Mouse (Mus musculus) intestine, embryonic 14.5 days (tissue): ENCODE data around the gene Nudcd3. TPM values are rescaled to one million over a fixed set of nuclear protein-coding genes. Genes with fewer than 3 reads are reported as not detected.
"Not testable (repeated sequence)": the region's sequence is repeated elsewhere in the genome, so short reads cannot be mapped to it uniquely, and the experiment has no call there.

Experiments
- ATAC-seq: fragments of 200-750 bp; cut with Nextera tagmentation; replicated peaks from 2 replicates; pipeline ENCODE4 v1.8.0; 2017; ENCODE audit warnings: low read depth, moderate number of reproducible peaks, moderate TSS enrichment, moderate library complexity; ENCODE audit not compliant: low FRiP score, low TSS enrichment
- DNase-seq: peaks from one replicate; pipeline ENCODE4 v3.0.0-alpha.2; 2018; ENCODE audit warnings: low spot score
- H3K27ac ChIP-seq: fragments of 300-500 bp; sonication (generic); 2 replicates; pipeline ENCODE4 v1.5.1; 2014; ENCODE audit warnings: low read depth, mild to moderate bottlenecking, control low read depth
- H3K27me3 ChIP-seq: fragments of 300-500 bp; sonication (generic); replicated peaks from 2 replicates; pipeline ENCODE4 v1.6.1; 2014; ENCODE audit warnings: low read length, control low read depth; ENCODE audit not compliant: control insufficient read depth, insufficient read depth
- H3K36me3 ChIP-seq: fragments of 300-500 bp; sonication (generic); 2 replicates; pipeline ENCODE4 v1.6.1; 2014; ENCODE audit warnings: low read length, control low read depth; ENCODE audit not compliant: control insufficient read depth, insufficient read depth
- H3K4me1 ChIP-seq: fragments of 300-500 bp; sonication (generic); replicated peaks from 2 replicates; pipeline ENCODE4 v1.6.1; 2014; ENCODE audit warnings: low read length, control low read depth, mixed read lengths; ENCODE audit not compliant: control insufficient read depth, insufficient read depth
- H3K4me2 ChIP-seq: fragments of 300-500 bp; sonication (generic); 2 replicates; pipeline ENCODE4 v1.6.1; 2014; ENCODE audit warnings: low read length
- H3K4me3 ChIP-seq: fragments of 300-500 bp; sonication (generic); 2 replicates; pipeline ENCODE4 v1.5.1; 2014; ENCODE audit warnings: low read depth, low read length, control low read depth, mixed read lengths
- H3K9ac ChIP-seq: fragments of 300-500 bp; sonication (generic); 2 replicates; pipeline ENCODE4 v1.6.1; 2014; ENCODE audit warnings: mild to moderate bottlenecking, low read length
- H3K9me3 ChIP-seq: fragments of 300-500 bp; sonication (generic); 2 replicates; pipeline ENCODE4 v1.6.1; 2016; ENCODE audit warnings: low read length, control low read depth; ENCODE audit not compliant: control insufficient read depth
- WGBS: fragments of 180-500 bp; shearing (Covaris S2); extraction: QIAGEN DNeasy Blood & Tissue Kit; methylation state at CpG from one replicate; pipeline ENCODE4 v1.1.7; 2014; 5-methylcytosine and 5-hydroxymethylcytosine counted together
- polyA plus RNA-seq: library from polyadenylated mRNA; unstranded; fragments of >200 nt; fragmentation: Nextera tagmentation; extraction: Ambion mirVana; gene quantifications from 2 replicates; pipeline ENCODE4 v1.2.1, GENCODE M21; 2014

The Nudcd3 gene
- polyA plus RNA-seq, 1 experiment from 2014 or later: 37.8 TPM

GRCm38 (mm10) chr11:6108296-6108695, 91.9 kb downstream of the Nudcd3 start:
- no peaks in the 10 kb centered on the region for H3K9me3 ChIP-seq
- no peak overlapping the region for H3K9ac ChIP-seq
- no peak for ATAC-seq
- no peak overlapping the region for H3K4me3 ChIP-seq
- H3K36me3 ChIP-seq: peaks cover 75% of the 10 kb centered on the region
- 97% methylated on average over 5 of the region's 5 CpGs for WGBS
- H3K27me3 ChIP-seq: no peaks in the 10 kb centered on the region
- H3K4me2 ChIP-seq: no peak overlapping the region
- no peak overlapping the region for H3K27ac ChIP-seq
- DNase-seq: no peak
- no peaks in the 10 kb centered on the region for H3K4me1 ChIP-seq

GRCm38 (mm10) chr11:6107722-6108121, 92.5 kb downstream of the Nudcd3 start:
- DNase-seq (no peak), ATAC-seq (no peak)
- H3K4me3 ChIP-seq: no peak overlapping the region
- H3K36me3 ChIP-seq: peaks cover 69% of the 10 kb centered on the region
- H3K9me3 ChIP-seq: no peaks in the 10 kb centered on the region
- no peak overlapping the region for H3K27ac ChIP-seq
- no peak overlapping the region for H3K4me2 ChIP-seq
- H3K9ac ChIP-seq: no peak overlapping the region
- H3K4me1 ChIP-seq: no peaks in the 10 kb centered on the region
- no peaks in the 10 kb centered on the region for H3K27me3 ChIP-seq
- 86% methylated on average over 3 of the region's 3 CpGs for WGBS

- 87% methylated on average over 5 of the region's 5 CpGs for WGBS
- no peak overlapping the region for H3K4me2 ChIP-seq
- H3K27me3 ChIP-seq: no peaks in the 10 kb centered on the region
- H3K9ac ChIP-seq: no peak overlapping the region
- H3K9me3 ChIP-seq: no peaks in the 10 kb centered on the region
- no peaks in the 10 kb centered on the region for H3K4me1 ChIP-seq
- H3K36me3 ChIP-seq: peaks cover 41% of the 10 kb centered on the region
- DNase-seq (no peak), ATAC-seq (no peak)
- H3K27ac ChIP-seq: no peak overlapping the region
- H3K4me3 ChIP-seq: no peak overlapping the region
These were observed 95.5 kb downstream of the Nudcd3 start for GRCm38 (mm10) chr11:6104734-6105133.

GRCm38 (mm10) chr11:6096637-6097036, 103.6 kb downstream of the Nudcd3 start:
- not testable (repeated sequence) for H3K27ac ChIP-seq, ATAC-seq, H3K9ac ChIP-seq, H3K4me1 ChIP-seq, H3K27me3 ChIP-seq, H3K9me3 ChIP-seq, H3K4me3 ChIP-seq, H3K36me3 ChIP-seq, H3K4me2 ChIP-seq, DNase-seq
- WGBS: 96% methylated on average over 2 of the region's 3 CpGs

GRCm38 (mm10) chr11:6086991-6087390, 113.2 kb downstream of the Nudcd3 start:
- Histone ChIP-seq H3K4me1 (no peaks in the 10 kb centered on the region), H3K27ac (no peak overlapping the region), H3K36me3 (no peaks in the 10 kb centered on the region), H3K27me3 (no peaks in the 10 kb centered on the region), H3K4me3 (no peak overlapping the region), H3K9me3 (no peaks in the 10 kb centered on the region), H3K4me2 (no peak overlapping the region), H3K9ac (no peak overlapping the region)
- 61% methylated on average over 4 of the region's 4 CpGs for WGBS
- no peak for ATAC-seq
- DNase-seq: no peak

- 79% methylated on average over 2 of the region's 2 CpGs for WGBS
These were observed 121.5 kb downstream of the Nudcd3 start for GRCm38 (mm10) chr11:6078737-6079136.

GRCm38 (mm10) chr11:6075618-6076066, 124.6 kb downstream of the Nudcd3 start:
- no peak overlapping the region for H3K9ac ChIP-seq
- no peak overlapping the region for H3K4me2 ChIP-seq
- DNase-seq: no peak
- H3K4me1 ChIP-seq: no peaks in the 10 kb centered on the region
- no peaks in the 10 kb centered on the region for H3K27me3 ChIP-seq
- H3K9me3 ChIP-seq: no peaks in the 10 kb centered on the region
- no peak for ATAC-seq
- H3K4me3 ChIP-seq: no peak overlapping the region
- H3K36me3 ChIP-seq: no peaks in the 10 kb centered on the region
- 67% methylated on average over 8 of the region's 8 CpGs for WGBS
- H3K27ac ChIP-seq: no peak overlapping the region

More at GRCm38 (mm10) chr11:6078737-6079136, 121.5 kb downstream of the Nudcd3 start:
- Histone ChIP-seq H3K4me1 (no peaks in the 10 kb centered on the region), H3K27me3 (no peaks in the 10 kb centered on the region), H3K36me3 (no peaks in the 10 kb centered on the region), H3K9me3 (no peaks in the 10 kb centered on the region), H3K9ac (no peak overlapping the region), H3K4me3 (no peak overlapping the region), H3K4me2 (no peak overlapping the region), H3K27ac (no peak overlapping the region)
- DNase-seq (no peak), ATAC-seq (no peak)

GRCm38 (mm10) chr11:6068181-6068957, 131.8 kb downstream of the Nudcd3 start:
- Histone ChIP-seq H3K27me3 (peaks cover 64% of the 10 kb centered on the region), H3K27ac (no peak overlapping the region), H3K4me3 (no peak overlapping the region), H3K9me3 (no peaks in the 10 kb centered on the region), H3K4me2 (0 out of 2 replicates have a peak overlapping the region, but pooled peaks have one; percentile 15), H3K9ac (no peak overlapping the region), H3K36me3 (no peaks in the 10 kb centered on the region), H3K4me1 (peaks cover 5% of the 10 kb centered on the region; the same call in 1 of the 2 replicates)
- DNase-seq (no peak), ATAC-seq (no peak)
- 6% methylated on average over 18 of the region's 19 CpGs for WGBS

GRCm38 (mm10) chr11:6067160-6067559, 133.1 kb downstream of the Nudcd3 start:
- no peak for ATAC-seq
- no peak for DNase-seq
- Histone ChIP-seq H3K4me2 (no peak overlapping the region), H3K4me1 (peaks cover 5% of the 10 kb centered on the region; the same call in 1 of the 2 replicates), H3K9me3 (no peaks in the 10 kb centered on the region), H3K27me3 (peaks cover 75% of the 10 kb centered on the region), H3K27ac (no peak overlapping the region), H3K4me3 (no peak overlapping the region), H3K36me3 (no peaks in the 10 kb centered on the region), H3K9ac (no peak overlapping the region)
- 40% methylated on average over 9 of the region's 9 CpGs for WGBS
